Mouse (Mus musculus) C2C12 (cell line): ENCODE results near the gene Cspg5. TPM values are rescaled to one million over a fixed set of nuclear protein-coding genes. Genes with fewer than 3 reads are reported as not detected.

Experiments
- H3K27me3 ChIP-seq: one replicate; pipeline ENCODE4 v1.6.1; 2011; ENCODE audit not compliant: control insufficient read depth, insufficient read depth, insufficient read length
- H3K36me3 ChIP-seq: one replicate; pipeline ENCODE4 v1.6.1; 2011; ENCODE audit not compliant: control insufficient read depth, insufficient read depth
- H3K4me3 ChIP-seq: one replicate; pipeline ENCODE4 v1.5.1; 2011; ENCODE audit warnings: mild to moderate bottlenecking, control low read depth; ENCODE audit not compliant: poor library complexity, insufficient read depth, severe bottlenecking
- H3K79me2 ChIP-seq: one replicate; pipeline ENCODE4 v1.6.1; 2011; ENCODE audit not compliant: control insufficient read depth, insufficient read depth
- H3K79me3 ChIP-seq: one replicate; pipeline ENCODE4 v1.6.1; 2011; ENCODE audit warnings: low read depth, control low read depth
- H3ac ChIP-seq: one replicate; pipeline ENCODE3; 2011; ENCODE audit warnings: low read depth; ENCODE audit not compliant: control insufficient read depth, insufficient read length
- CEBPB ChIP-seq: IDR thresholded peaks from one replicate; pipeline ENCODE4 v1.6.1; 2011; ENCODE audit warnings: low read depth, mild to moderate bottlenecking, control low read depth, moderate library complexity
- CTCF ChIP-seq: IDR thresholded peaks from one replicate; pipeline ENCODE4 v1.5.1; 2011; ENCODE audit not compliant: control insufficient read depth, insufficient read depth, insufficient read length
- FOSL1 ChIP-seq: IDR thresholded peaks from one replicate; pipeline ENCODE4 v1.8.0; 2011; ENCODE audit warnings: mild to moderate bottlenecking, low read length; ENCODE audit not compliant: poor library complexity, insufficient read depth, severe bottlenecking
- MAX ChIP-seq: IDR thresholded peaks from one replicate; pipeline ENCODE4 v1.6.1; 2011; ENCODE audit warnings: mild to moderate bottlenecking, control low read depth
- MYOD1 ChIP-seq: IDR thresholded peaks from one replicate; pipeline ENCODE4 v1.6.1; 2011; ENCODE audit warnings: low read depth; ENCODE audit not compliant: control insufficient read depth, insufficient read length
- MYOG ChIP-seq: IDR thresholded peaks from one replicate; pipeline ENCODE4 v1.6.1; 2011; ENCODE audit not compliant: control insufficient read depth, insufficient read length; ENCODE audit errors: extremely low read depth
- USF1 ChIP-seq: IDR thresholded peaks from one replicate; pipeline ENCODE4 v1.6.1; 2011; ENCODE audit warnings: low read depth, mild to moderate bottlenecking, control low read depth, moderate library complexity
- long read RNA-seq, 2 experiments: library from polyadenylated mRNA; unstranded; transcript quantifications; one replicate each; pipeline ENCODE4 v2.0.0; 2019 to 2020
- polyA plus RNA-seq: library from polyadenylated mRNA; unstranded; fragments of >200 nt; fragmentation: generic; extraction: Trizol; gene quantifications from one replicate; pipeline ENCODE4 v1.2.1, GENCODE M21; 2012; ENCODE audit warnings: missing spikeins

The Cspg5 gene
- polyA plus RNA-seq, result 0.12 TPM
- long read RNA-seq, experiment 1, result 0 reads
- long read RNA-seq, experiment 2, result 0 reads

DNA sequence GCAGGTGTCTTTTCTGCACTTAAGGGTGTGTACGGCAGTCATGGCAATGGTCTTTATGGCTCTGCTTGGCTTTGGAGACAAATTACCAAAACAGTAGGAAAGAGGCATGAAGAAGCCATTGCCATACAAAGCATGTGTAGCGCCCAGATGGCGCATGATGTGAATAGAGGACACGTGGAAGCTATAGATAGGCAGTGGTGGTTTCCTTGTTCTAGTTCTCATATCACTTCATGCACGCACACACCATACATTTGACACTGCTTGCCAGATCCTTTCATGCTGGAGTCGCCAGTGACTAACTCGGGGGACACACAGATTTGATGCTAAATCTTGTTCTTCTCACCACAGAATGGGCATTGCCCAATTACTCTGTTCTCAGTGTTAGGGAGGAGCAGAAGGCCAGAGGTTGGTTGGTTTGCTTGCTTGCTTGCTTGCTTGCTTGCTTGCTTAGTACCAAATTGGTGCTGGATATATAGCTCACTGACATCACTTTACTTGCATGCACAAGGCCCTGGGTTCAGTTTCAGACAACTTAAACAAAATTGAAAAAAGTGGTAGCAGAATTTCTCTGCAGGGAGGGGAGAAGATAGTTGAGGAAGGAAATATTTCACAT is at the start of gene Cspg5:
Cspg5 (plus strand) TSS at position 563 of the 613 bp plus-strand sequence.
- H3ac ChIP-seq, result no peak within 1 kb of the TSS
- no peak within 1 kb of the TSS for H3K4me3 ChIP-seq
- H3K27me3 ChIP-seq, result no peaks in the 10 kb centered on the region
- no peaks in the 10 kb centered on the region for H3K79me3 ChIP-seq
- no peak for TF ChIP-seq MYOD1
- TF ChIP-seq CEBPB, result no peak
- TF ChIP-seq CTCF, result no peak
- no peak for TF ChIP-seq FOSL1
- no peak for TF ChIP-seq USF1
- TF ChIP-seq MYOG, result no peak
- no peak for TF ChIP-seq MAX
- H3K79me2 ChIP-seq, result no peaks in the 10 kb centered on the region
- peaks cover 24% of the 10 kb centered on the region for H3K36me3 ChIP-seq

GRCm38 (mm10) chr9:110199870-110200269 is 43.7 kb upstream of the Cspg5 start:
- Histone ChIP-seq H3K79me2 (no peaks in the 10 kb centered on the region), H3ac (no peak overlapping the region), H3K36me3 (peaks cover 90% of the 10 kb centered on the region), H3K27me3 (no peaks in the 10 kb centered on the region), H3K79me3 (no peaks in the 10 kb centered on the region), H3K4me3 (no peak overlapping the region)
- no peak for TF ChIP-seq USF1
- no peak for TF ChIP-seq MYOD1

DNA sequence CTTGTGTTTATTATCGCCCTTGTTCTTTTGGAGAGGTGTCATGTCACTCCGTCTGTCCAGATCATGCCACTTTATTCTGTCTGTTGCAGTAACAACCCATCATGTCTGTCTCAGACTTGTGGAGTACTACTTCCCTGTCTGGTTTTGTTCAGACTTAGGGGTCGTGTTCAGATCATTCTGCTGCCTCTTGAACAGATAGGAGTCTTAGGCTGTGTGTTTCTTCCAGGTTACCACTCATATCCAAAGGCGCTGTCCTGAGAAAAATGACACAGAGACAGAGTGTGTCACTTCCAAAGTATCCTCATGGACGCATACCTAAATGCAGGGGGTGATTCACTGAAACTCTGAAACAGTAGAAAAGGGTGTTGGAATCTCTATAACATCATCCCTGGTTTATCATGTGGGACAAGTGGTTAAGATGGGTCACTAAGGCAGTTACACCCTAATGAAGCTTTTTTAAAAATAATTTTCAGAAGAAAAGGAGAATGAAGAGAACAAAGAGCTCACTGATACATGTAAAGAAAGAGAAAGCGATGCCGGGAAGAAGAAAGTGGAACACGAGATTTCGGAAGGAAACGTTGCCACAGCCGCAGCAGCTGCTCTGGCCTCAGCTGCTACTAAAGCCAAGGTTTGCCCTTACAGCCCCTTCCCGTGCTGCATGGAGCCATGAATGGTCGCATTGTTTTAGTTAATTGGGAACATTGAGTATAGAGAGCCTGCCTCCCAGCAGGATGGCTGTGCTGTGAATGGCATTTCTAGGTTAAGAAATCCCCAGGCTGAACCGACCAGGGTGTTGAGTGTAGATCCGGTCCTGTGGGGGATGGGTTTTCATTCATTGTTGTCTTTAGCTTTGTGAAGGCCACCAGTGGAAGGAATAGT is 37.8 kb upstream of the Cspg5 start:
- no peaks in the 10 kb centered on the region for H3K27me3 ChIP-seq
- no peaks in the 10 kb centered on the region for H3K79me2 ChIP-seq
- H3K79me3 ChIP-seq, result peaks cover 3% of the 10 kb centered on the region
- TF ChIP-seq USF1, result no peak
- TF ChIP-seq CTCF, result no peak
- no peak for TF ChIP-seq CEBPB
- TF ChIP-seq MYOG, result no peak
- TF ChIP-seq MYOD1, result no peak
- no peak for TF ChIP-seq MAX
- TF ChIP-seq FOSL1, result no peak
- H3ac ChIP-seq, result no peak overlapping the region
- H3K4me3 ChIP-seq, result no peak overlapping the region
- peaks cover 92% of the 10 kb centered on the region for H3K36me3 ChIP-seq

- TF ChIP-seq CEBPB (no peak), CTCF (no peak), MYOG (no peak), MAX (no peak), USF1 (no peak), MYOD1 (no peak), FOSL1 (no peak)
- H3ac ChIP-seq, result no peak overlapping the region
- H3K79me2 ChIP-seq, result no peaks in the 10 kb centered on the region
- peaks cover 3% of the 10 kb centered on the region for H3K79me3 ChIP-seq
- H3K27me3 ChIP-seq, result no peaks in the 10 kb centered on the region
- peaks cover 92% of the 10 kb centered on the region for H3K36me3 ChIP-seq
- no peak overlapping the region for H3K4me3 ChIP-seq
These were observed 37.1 kb upstream of the Cspg5 start for GRCm38 (mm10) chr9:110206437-110206836.

GRCm38 (mm10) chr9:110208265-110208664 is 35.3 kb upstream of the Cspg5 start:
- Histone ChIP-seq H3K36me3 (peaks cover 83% of the 10 kb centered on the region), H3K27me3 (no peaks in the 10 kb centered on the region), H3ac (no peak overlapping the region), H3K4me3 (no peak overlapping the region), H3K79me2 (no peaks in the 10 kb centered on the region), H3K79me3 (peaks cover 3% of the 10 kb centered on the region)
- no peak for TF ChIP-seq MYOD1
- TF ChIP-seq USF1, result no peak
- no peak for TF ChIP-seq CTCF
- TF ChIP-seq MAX, result no peak
- no peak for TF ChIP-seq FOSL1
- no peak for TF ChIP-seq CEBPB
- TF ChIP-seq MYOG, result no peak

DNA sequence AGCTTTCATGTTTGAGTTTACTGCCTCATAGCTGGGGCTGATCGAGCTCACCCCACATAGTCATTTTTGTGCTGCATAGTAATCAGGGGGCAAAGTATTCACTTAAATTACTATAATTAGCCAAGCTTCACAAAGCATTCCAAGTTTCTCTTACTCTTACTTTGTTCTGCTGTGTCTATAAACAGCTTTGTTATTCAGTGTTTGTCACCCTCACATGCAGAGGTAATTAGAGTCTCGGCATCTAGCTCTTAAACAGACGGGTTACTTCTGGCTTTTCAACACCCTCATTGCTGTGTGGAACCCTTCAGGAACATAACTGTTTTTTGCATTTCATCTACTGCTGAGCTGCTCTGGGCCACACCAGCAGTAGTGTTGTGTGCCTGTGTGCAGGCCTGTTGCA is 34.6 kb upstream of the Cspg5 start:
- Histone ChIP-seq H3ac (no peak overlapping the region), H3K79me3 (peaks cover 3% of the 10 kb centered on the region), H3K36me3 (peaks cover 83% of the 10 kb centered on the region), H3K27me3 (no peaks in the 10 kb centered on the region), H3K79me2 (no peaks in the 10 kb centered on the region), H3K4me3 (no peak overlapping the region)
- TF ChIP-seq USF1 (no peak), CEBPB (no peak), FOSL1 (no peak), MYOD1 (no peak), CTCF (no peak), MAX (no peak), MYOG (no peak)
